Mouse (Mus musculus): ENCODE results near the gene Osbpl8. TPM values are rescaled to one million over a fixed set of nuclear protein-coding genes. Genes with fewer than 3 reads are reported as not detected.
A peak's percentile ranks its signal among the peaks of the same experiment; 100 is the strongest.

Osbpl8 gene
- polyA plus RNA-seq, 1 experiment: 166 TPM

DNA sequence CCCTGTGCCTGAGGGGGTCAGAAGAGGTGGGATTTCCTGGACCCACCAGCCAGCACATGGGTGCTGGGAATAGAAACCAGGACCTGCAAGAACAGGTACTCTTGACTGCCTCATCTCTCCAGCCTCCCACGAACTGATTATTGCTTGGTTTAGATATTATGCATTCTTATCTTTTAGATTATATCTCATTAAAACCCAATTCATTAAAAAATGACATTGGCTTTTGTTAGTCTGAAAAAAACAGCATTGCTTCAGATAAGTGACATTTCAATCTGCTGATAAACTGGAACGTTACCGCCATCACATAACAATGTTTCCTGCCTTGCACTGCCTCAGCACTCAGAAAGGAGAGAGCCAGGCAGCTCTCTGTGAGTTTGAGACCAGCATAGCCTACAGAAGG, 1.5 kb upstream of the Osbpl8 start:
- no peak overlapping the region; the same call in 1 of the 2 replicates for H3K4me3 ChIP-seq (ENCODE audit: insufficient read depth, low read length)
- peaks cover 45% of the 10 kb centered on the region for H3K4me1 ChIP-seq (ENCODE audit: control insufficient read depth, insufficient read depth, low read length)
- peak overlapping the region; percentile 94 for H3K27ac ChIP-seq (ENCODE audit: insufficient read depth, low read depth, low read length)
- TF ChIP-seq POLR2A (IDR thresholded peaks at IDR 0.05; ENCODE audit: borderline replicate concordance, low read depth, low read length): no peak
- TF ChIP-seq CTCF (IDR thresholded peaks at IDR 0.05; ENCODE audit: low read depth, low read length): no peak

- H3K4me1 ChIP-seq (ENCODE audit: control insufficient read depth, insufficient read depth, low read length): peaks cover 44% of the 10 kb centered on the region
- H3K4me3 ChIP-seq (ENCODE audit: insufficient read depth, low read length): peak overlapping the region; percentile 43
Measured at GRCm38 (mm10) chr10:111163601-111164240, 831 bp upstream of the Osbpl8 start.

DNA sequence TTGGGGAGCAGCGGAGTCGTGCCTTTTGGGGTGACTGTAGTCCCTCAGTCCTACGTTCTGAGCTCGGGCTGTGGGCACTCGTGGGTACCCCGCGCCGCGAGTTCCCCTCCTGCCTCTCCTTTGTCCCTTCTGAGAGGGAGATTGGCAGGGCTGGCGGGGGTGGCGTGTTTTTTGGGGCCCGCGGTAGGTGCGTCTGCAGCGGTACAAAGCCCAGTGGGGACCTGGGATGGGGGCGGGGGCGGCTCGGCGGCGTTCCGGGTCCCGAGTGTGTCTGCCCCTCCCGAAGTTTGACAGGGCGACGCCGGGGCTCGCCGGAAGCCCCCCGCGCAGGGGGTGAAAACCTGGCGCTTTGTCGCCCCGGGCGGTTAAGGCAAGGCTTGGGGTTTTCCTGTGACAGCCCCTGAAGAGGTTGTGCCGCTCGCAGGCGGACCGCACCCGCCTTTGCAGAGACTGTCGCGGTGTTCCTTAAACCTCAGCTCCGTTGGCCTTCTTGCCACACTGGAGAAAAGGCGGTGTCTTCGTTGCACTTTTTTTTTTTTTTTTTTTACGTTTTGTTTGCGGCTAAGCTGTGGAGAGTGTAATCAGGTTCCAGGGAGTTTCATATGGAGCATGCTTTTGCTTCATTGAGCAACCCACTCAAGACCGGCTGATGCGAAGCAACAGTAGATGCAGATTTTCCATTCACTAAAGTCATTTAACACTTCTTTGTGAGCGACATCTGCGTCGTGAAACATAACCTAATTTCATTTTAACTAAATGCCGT, 848 bp downstream of the Osbpl8 start:
- Histone ChIP-seq H3K4me1 (ENCODE audit: control insufficient read depth, insufficient read depth, low read length) (peaks cover 37% of the 10 kb centered on the region), H3K4me3 (ENCODE audit: insufficient read depth, low read length) (peak overlapping the region; percentile 98), H3K27ac (ENCODE audit: insufficient read depth, low read depth, low read length) (peak overlapping the region; percentile 96)
- TF ChIP-seq CTCF (IDR thresholded peaks at IDR 0.05; ENCODE audit: low read depth, low read length) (no peak), POLR2A (IDR thresholded peaks at IDR 0.05; ENCODE audit: borderline replicate concordance, low read depth, low read length) (no peak)

More at GRCm38 (mm10) chr10:111163601-111164240, 831 bp upstream of the Osbpl8 start:
- TF ChIP-seq POLR2A (IDR thresholded peaks at IDR 0.05; ENCODE audit: borderline replicate concordance, low read depth, low read length): no peak
- TF ChIP-seq CTCF (IDR thresholded peaks at IDR 0.05; ENCODE audit: low read depth, low read length): no peak
- H3K27ac ChIP-seq (ENCODE audit: insufficient read depth, low read depth, low read length): peak overlapping the region; percentile 94

DNA sequence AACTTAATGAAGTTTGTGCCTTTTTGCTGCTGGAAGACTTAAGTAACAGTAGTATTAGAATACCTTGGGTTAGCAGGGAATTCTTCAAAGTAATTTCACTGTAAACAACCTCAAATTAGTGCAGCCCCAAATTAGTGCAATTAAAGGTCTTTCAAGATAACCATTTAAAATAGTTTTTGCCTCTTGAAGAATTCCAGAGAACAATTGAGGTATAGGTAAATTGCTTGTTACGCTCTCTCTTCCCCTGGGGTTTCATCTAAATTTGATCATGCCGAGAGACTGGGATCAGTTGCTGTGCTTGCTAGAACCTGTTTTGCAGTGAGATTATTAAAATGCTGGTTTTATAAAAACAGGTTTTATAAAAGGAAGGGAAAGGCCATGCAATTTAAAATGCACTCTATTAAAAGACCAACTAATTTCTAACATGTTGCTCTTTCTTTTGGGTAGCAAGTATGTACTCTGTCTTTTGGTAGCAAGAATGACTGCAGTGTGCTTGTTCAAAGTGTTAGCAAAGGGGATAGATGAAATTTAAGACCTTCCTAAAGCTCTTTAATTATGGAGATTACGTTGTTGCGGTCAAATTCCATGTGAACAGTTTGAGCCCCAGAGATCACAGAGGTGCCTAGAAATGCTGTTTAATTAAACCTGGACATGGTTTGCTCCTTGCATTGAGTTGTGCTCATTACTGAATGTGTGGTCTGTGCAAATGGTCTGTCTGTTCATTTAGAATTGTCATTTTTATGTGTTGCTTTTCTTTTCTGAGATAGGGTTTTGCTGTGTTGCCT, 1.7 kb downstream of the Osbpl8 start:
- Histone ChIP-seq H3K27ac (ENCODE audit: insufficient read depth, low read depth, low read length) (peak overlapping the region; percentile 96), H3K4me3 (ENCODE audit: insufficient read depth, low read length) (peak overlapping the region; percentile 98)

GRCm38 (mm10) chr10:111167444-111167843, 2.9 kb downstream of the Osbpl8 start:
- Histone ChIP-seq H3K4me1 (ENCODE audit: control insufficient read depth, insufficient read depth, low read length) (peaks cover 38% of the 10 kb centered on the region), H3K4me3 (ENCODE audit: insufficient read depth, low read length) (peak overlapping the region; percentile 48), H3K27ac (ENCODE audit: insufficient read depth, low read depth, low read length) (peak overlapping the region; percentile 65)
- TF ChIP-seq CTCF (IDR thresholded peaks at IDR 0.05; ENCODE audit: low read depth, low read length) (no peak), POLR2A (IDR thresholded peaks at IDR 0.05; ENCODE audit: borderline replicate concordance, low read depth, low read length) (no peak)

More for the DNA sequence above, 1.7 kb downstream of the Osbpl8 start:
- no peak for TF ChIP-seq CTCF (IDR thresholded peaks at IDR 0.05; ENCODE audit: low read depth, low read length)
- TF ChIP-seq POLR2A (IDR thresholded peaks at IDR 0.05; ENCODE audit: borderline replicate concordance, low read depth, low read length): no peak
- H3K4me1 ChIP-seq (ENCODE audit: control insufficient read depth, insufficient read depth, low read length): peaks cover 36% of the 10 kb centered on the region

- H3K4me1 ChIP-seq (ENCODE audit: control insufficient read depth, insufficient read depth, low read length): peaks cover 35% of the 10 kb centered on the region
Measured at GRCm38 (mm10) chr10:111168305-111168704, 3.8 kb downstream of the Osbpl8 start.

GRCm38 (mm10) chr10:111171246-111171934, 6.8 kb downstream of the Osbpl8 start:
- no peak overlapping the region for H3K27ac ChIP-seq (ENCODE audit: insufficient read depth, low read depth, low read length)
- H3K4me3 ChIP-seq (ENCODE audit: insufficient read depth, low read length): peak overlapping the region; percentile 16
- peaks cover 44% of the 10 kb centered on the region for H3K4me1 ChIP-seq (ENCODE audit: control insufficient read depth, insufficient read depth, low read length)
- no peak for TF ChIP-seq POLR2A (IDR thresholded peaks at IDR 0.05; ENCODE audit: borderline replicate concordance, low read depth, low read length)
- TF ChIP-seq CTCF (IDR thresholded peaks at IDR 0.05; ENCODE audit: low read depth, low read length): no peak

More at GRCm38 (mm10) chr10:111168305-111168704, 3.8 kb downstream of the Osbpl8 start:
- H3K27ac ChIP-seq (ENCODE audit: insufficient read depth, low read depth, low read length): peak overlapping the region; percentile 65
- peak overlapping the region; percentile 48 for H3K4me3 ChIP-seq (ENCODE audit: insufficient read depth, low read length)
- TF ChIP-seq CTCF (IDR thresholded peaks at IDR 0.05; ENCODE audit: low read depth, low read length): no peak
- TF ChIP-seq POLR2A (IDR thresholded peaks at IDR 0.05; ENCODE audit: borderline replicate concordance, low read depth, low read length): no peak

DNA sequence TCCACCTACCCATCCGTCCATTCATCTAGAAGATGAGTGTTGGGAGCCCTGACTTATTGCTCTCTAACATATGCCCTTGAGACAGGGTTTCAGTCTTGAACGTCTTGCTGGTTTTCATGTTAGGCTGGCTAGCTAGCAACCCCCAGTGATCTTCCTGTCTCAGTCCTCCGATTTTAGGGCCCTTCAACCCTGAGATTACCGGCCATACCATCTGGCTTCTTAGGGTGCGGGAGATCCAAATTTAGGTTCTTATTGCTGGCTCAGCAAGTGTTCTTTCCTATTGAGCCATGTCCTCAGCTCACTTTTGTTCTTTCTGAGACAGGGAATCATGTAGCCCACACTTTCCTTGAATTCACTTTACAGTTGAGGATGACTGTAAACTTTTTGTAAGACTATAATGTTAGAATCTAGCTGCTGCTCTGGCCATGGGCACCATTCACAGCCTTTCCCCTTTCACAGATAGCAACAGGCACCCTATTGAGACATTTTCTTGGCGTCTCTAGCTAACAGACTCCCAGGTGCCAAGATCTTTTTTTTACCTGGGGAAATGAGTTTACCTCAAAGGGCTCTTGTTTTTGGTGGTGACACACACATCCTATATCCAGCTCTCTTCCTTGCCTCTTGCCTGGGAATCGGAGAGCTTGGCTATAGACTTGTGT, 9.2 kb downstream of the Osbpl8 start:
- Histone ChIP-seq H3K27ac (ENCODE audit: insufficient read depth, low read depth, low read length) (no peak overlapping the region), H3K4me1 (ENCODE audit: control insufficient read depth, insufficient read depth, low read length) (peaks cover 57% of the 10 kb centered on the region), H3K4me3 (ENCODE audit: insufficient read depth, low read length) (peak overlapping the region; percentile 3; the same call in 1 of the 2 replicates)
- TF ChIP-seq CTCF (IDR thresholded peaks at IDR 0.05; ENCODE audit: low read depth, low read length): no peak
- TF ChIP-seq POLR2A (IDR thresholded peaks at IDR 0.05; ENCODE audit: borderline replicate concordance, low read depth, low read length): no peak
